Mouse (Mus musculus) hindbrain, embryonic 12.5 days (tissue): Measurements from ENCODE around the gene Chrd. TPM values are rescaled to one million over a fixed set of nuclear protein-coding genes. Genes with fewer than 3 reads are reported as not detected.

Experiments
- ATAC-seq: fragments of 200-750 bp; cut with Nextera tagmentation; 2 replicates; pipeline ENCODE4 v1.8.0; 2017; ENCODE audit warnings: moderate TSS enrichment; ENCODE audit not compliant: low FRiP score
- H3K27ac ChIP-seq: fragments of 300-500 bp; sonication (generic); 2 replicates; pipeline ENCODE4 v1.5.1; 2016; ENCODE audit warnings: mild to moderate bottlenecking
- H3K27me3 ChIP-seq: fragments of 300-500 bp; sonication (generic); 2 replicates; pipeline ENCODE4 v1.6.1; 2016; ENCODE audit warnings: mild to moderate bottlenecking
- H3K36me3 ChIP-seq: fragments of 300-500 bp; sonication (generic); 2 replicates; pipeline ENCODE4 v1.6.1; 2016; ENCODE audit warnings: mild to moderate bottlenecking
- H3K4me1 ChIP-seq: fragments of 300-500 bp; sonication (generic); 2 replicates; pipeline ENCODE4 v1.6.1; 2016
- H3K4me2 ChIP-seq: fragments of 300-500 bp; sonication (generic); replicated peaks from 2 replicates; pipeline ENCODE4 v1.6.1; 2016; ENCODE audit warnings: mild to moderate bottlenecking
- H3K4me3 ChIP-seq: fragments of 300-500 bp; sonication (generic); 2 replicates; pipeline ENCODE4 v1.5.1; 2016; ENCODE audit warnings: mild to moderate bottlenecking
- H3K9ac ChIP-seq: fragments of 300-500 bp; sonication (generic); 2 replicates; pipeline ENCODE4 v1.6.1; 2016; ENCODE audit warnings: mild to moderate bottlenecking, moderate library complexity
- H3K9me3 ChIP-seq: fragments of 300-500 bp; sonication (generic); replicated peaks from 2 replicates; pipeline ENCODE4 v1.6.1; 2016; ENCODE audit warnings: mild to moderate bottlenecking
- WGBS: fragments of 180-500 bp; shearing (Covaris S2); methylation state at CpG from one replicate; pipeline ENCODE4 v1.1.7; 2016; 5-methylcytosine and 5-hydroxymethylcytosine counted together
- polyA plus RNA-seq: library from polyadenylated mRNA; unstranded; fragments of >200 nt; fragmentation: Nextera tagmentation; extraction: Ambion mirVana; gene quantifications from 2 replicates; pipeline ENCODE4 v1.2.1, GENCODE M21; 2016

Chrd gene
- 6.0 and 6.4 TPM in 2 replicates for polyA plus RNA-seq

DNA sequence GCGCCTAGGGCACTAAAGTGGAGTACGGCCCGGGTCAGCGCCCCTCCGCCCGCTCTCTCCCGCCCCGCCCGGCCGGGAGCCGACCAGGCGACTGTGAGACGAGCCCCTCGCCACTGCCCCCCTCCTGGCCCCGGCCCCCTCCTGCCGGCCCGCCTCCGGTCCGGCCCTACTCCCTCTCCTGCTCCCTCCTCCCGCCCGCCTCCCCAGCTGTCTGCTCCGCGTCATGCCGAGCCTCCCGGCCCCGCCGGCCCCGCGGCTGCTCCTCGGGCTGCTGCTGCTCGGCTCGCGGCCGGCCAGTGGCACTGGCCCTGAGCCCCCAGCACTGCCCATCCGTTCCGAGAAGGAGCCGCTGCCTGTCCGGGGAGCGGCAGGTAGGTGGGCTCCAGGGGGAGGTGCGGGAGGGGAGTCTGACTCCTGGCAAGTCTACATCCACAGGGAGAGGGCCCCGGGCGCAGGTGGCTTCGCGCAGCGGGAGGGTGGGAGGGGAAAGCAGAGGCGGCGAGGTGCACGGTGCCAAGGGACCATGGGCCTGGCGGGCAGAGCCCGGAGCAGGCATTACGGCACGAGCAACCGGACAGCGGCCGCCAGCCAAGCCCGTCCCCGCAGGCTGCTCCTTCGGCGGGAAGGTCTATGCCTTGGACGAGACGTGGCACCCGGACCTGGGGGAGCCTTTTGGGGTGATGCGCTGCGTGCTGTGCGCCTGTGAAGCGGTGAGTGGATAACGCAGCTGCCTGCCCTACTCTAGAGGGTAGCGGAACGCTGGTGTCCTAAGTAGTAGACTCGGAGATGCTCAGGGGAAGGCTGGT is at the start of gene Chrd:
Gene Chrd (plus strand): TSS at position 203 of the 806 bp plus-strand sequence.
- Histone ChIP-seq H3K27me3 (peaks cover 39% of the 10 kb centered on the region), H3K4me3 (peak within 1 kb of the TSS; percentile 56)
- WGBS, result under 1% methylated on average over 53 of the region's 70 CpGs

DNA sequence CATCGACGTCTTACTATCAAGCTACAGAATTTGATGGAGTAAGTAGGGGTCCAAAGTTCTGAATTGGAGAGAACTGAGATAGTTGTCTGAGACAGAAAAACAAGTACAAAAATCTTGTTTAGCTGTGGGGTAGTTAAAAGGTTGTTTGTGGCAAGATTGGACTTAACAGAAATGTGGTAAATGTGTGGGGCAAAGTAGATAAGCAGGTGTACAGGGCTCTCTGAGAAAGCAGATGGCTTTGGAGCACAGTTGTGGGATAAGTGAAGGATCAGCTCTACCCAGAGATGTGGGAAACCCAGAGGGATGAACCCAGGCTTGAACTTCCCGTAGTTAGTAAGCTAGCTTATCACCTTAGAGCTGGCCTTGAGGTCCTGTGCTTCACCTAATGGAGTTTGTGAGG is 42.2 kb upstream of the Chrd start:
- Histone ChIP-seq H3K4me2 (no peak overlapping the region), H3K27ac (no peak overlapping the region), H3K36me3 (peaks cover 60% of the 10 kb centered on the region), H3K27me3 (no peaks in the 10 kb centered on the region), H3K9ac (no peak overlapping the region), H3K4me1 (peaks cover 31% of the 10 kb centered on the region), H3K9me3 (no peaks in the 10 kb centered on the region), H3K4me3 (no peak overlapping the region)
- ATAC-seq, result no peak
- WGBS, result 93% methylated on average over 3 of the region's 3 CpGs

More for the DNA sequence above, at the start of gene Chrd:
- 0 out of 2 replicates have a peak, but pooled peaks cover 9% of the 10 kb centered on the region for H3K36me3 ChIP-seq
- H3K4me1 ChIP-seq, result peaks cover 17% of the 10 kb centered on the region
- H3K9me3 ChIP-seq, result no peaks in the 10 kb centered on the region
- peak within 1 kb of the TSS; percentile 80 for H3K27ac ChIP-seq
- ATAC-seq, result peak; percentile 76
- H3K9ac ChIP-seq, result peak within 1 kb of the TSS; percentile 74
- H3K4me2 ChIP-seq, result peak within 1 kb of the TSS; percentile 98

DNA sequence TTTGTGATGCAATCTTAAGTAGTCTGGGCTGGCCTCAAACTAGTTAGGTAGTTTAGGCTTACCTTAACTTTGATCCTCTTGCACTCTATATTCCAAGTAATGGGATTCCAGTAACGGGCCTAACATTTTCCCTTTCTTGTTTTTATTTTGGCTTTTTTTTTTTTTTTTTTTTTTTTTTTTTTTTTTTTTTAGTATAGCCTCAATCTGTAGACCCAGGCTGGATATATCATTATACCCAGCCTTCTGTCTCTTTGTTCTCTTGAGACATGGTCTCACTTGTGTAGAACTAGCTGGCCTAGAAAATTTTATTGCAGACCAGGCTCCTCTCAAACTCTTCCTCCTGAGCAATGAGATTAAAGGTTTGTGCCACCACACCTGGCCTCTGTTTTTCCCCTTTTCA is 41.3 kb upstream of the Chrd start:
- Histone ChIP-seq H3K4me2 (no peak overlapping the region), H3K27me3 (no peaks in the 10 kb centered on the region), H3K4me3 (no peak overlapping the region), H3K9me3 (no peaks in the 10 kb centered on the region), H3K36me3 (peaks cover 52% of the 10 kb centered on the region), H3K9ac (no peak overlapping the region), H3K4me1 (peaks cover 39% of the 10 kb centered on the region), H3K27ac (no peak overlapping the region)
- no peak for ATAC-seq
- 81% methylated on average over 1 of the region's 1 CpGs for WGBS

DNA sequence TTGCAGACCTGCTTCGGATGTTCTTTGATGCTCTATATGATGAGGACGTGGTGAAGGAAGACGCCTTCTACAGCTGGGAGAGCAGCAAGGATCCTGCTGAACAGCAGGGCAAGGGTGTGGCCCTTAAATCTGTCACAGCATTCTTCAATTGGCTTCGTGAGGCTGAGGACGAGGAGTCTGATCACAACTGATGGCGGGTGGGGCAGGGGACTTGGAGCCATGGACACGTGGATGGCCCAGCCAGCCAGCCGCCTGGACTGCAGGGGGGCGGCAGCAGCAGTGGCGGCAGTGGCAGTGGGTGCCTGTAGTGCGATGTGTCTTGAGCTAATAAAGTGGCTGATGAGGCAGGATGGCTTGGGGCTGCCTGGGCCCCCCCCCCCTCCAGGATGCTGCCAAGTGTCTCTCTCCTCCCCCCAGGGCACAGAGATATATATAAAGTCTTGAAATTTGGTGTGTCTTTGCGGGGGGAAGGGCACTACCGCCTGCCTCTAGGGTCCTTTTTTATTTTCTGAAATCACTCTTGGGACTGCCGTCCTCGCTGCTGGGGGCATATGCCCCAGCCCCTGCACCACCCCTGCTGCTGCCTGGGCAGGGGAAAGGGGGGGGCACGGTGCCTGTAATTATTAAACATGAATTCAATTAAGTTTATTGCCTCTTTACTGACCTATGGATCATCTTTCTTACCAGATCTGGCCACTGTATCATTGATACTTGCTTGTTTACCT is 40.5 kb upstream of the Chrd start:
- H3K9me3 ChIP-seq, result no peaks in the 10 kb centered on the region
- peaks cover 42% of the 10 kb centered on the region for H3K4me1 ChIP-seq
- no peaks in the 10 kb centered on the region for H3K27me3 ChIP-seq
- 0 out of 2 replicates have a peak, but pooled peaks have one; percentile 0 for ATAC-seq
- WGBS, result 35% methylated on average over 16 of the region's 16 CpGs
- H3K4me2 ChIP-seq, result peak overlapping the region; percentile 77
- H3K27ac ChIP-seq, result peak overlapping the region; percentile 94
- peak overlapping the region; percentile 61; the same call in 1 of the 2 replicates for H3K4me3 ChIP-seq
- peaks cover 44% of the 10 kb centered on the region for H3K36me3 ChIP-seq
- 0 out of 2 replicates have a peak overlapping the region, but pooled peaks have one; percentile 25 for H3K9ac ChIP-seq

DNA sequence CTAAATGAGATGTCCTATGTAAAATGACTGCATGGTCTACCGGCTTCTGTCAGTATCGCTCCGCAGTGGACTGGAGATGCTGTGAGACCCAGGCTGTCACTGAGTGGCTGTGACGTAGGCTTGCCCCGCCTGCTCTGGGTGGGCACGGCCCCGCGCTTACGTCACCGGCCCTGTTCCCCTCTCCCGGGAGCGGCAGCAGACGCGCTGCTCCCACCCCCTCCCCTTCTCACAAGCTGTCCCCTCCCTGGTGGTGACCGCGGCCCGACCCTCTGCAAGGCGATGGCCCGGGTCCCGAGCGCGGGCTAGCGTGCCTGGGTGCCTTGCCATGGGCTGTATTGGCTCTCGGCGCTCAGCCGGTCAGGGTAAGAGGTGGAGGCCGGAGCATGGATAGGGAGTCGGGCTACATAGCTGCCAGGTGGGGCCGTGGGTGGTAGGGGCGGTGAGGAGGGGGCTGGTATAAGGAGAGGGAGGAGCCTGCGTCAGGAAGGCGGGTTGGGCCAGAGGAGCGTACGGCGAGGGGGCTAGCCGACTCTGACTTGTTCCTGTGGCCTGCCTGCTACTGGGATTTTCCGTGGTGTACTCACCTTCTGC is 39.7 kb upstream of the Chrd start, which contains the start of gene Fam131a:
Gene Fam131a (plus strand): TSS at position 131 of the 591 bp plus-strand sequence.
- WGBS, result under 1% methylated on average over 36 of the region's 37 CpGs
- Histone ChIP-seq H3K4me3 (peak within 1 kb of the TSS; percentile 61), H3K4me1 (peaks cover 42% of the 10 kb centered on the region), H3K27me3 (no peaks in the 10 kb centered on the region), H3K27ac (peak within 1 kb of the TSS; percentile 94), H3K9ac (peak within 1 kb of the TSS; percentile 67), H3K4me2 (peak within 1 kb of the TSS; percentile 77), H3K36me3 (peaks cover 37% of the 10 kb centered on the region), H3K9me3 (no peaks in the 10 kb centered on the region)
- peak; percentile 95 for ATAC-seq

DNA sequence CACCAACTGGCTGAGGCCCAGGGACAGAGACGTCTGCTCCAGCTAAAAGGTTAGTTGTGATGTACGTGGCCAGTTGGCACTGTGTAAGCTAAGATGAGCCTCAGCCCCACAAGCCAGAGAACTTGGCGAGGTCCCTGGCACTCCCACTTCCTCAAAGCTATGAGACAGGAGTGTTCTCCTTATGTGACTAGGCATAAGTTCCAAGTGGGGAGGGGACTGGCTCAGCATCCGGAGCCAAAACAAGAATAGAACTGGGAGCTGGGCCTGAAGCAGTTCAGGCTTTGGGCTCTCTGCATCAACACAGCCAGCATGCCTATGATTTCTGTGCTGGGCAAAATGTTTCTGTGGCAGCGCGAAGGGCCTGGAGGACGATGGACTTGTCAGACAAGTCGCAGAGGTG is 38.1 kb upstream of the Chrd start:
- Histone ChIP-seq H3K9ac (no peak overlapping the region), H3K4me3 (no peak overlapping the region), H3K36me3 (peaks cover 30% of the 10 kb centered on the region), H3K27ac (no peak overlapping the region), H3K4me2 (0 out of 2 replicates have a peak overlapping the region, but pooled peaks have one; percentile 74), H3K4me1 (peaks cover 42% of the 10 kb centered on the region), H3K9me3 (no peaks in the 10 kb centered on the region), H3K27me3 (no peaks in the 10 kb centered on the region)
- 66% methylated on average over 8 of the region's 8 CpGs for WGBS
- no peak for ATAC-seq

DNA sequence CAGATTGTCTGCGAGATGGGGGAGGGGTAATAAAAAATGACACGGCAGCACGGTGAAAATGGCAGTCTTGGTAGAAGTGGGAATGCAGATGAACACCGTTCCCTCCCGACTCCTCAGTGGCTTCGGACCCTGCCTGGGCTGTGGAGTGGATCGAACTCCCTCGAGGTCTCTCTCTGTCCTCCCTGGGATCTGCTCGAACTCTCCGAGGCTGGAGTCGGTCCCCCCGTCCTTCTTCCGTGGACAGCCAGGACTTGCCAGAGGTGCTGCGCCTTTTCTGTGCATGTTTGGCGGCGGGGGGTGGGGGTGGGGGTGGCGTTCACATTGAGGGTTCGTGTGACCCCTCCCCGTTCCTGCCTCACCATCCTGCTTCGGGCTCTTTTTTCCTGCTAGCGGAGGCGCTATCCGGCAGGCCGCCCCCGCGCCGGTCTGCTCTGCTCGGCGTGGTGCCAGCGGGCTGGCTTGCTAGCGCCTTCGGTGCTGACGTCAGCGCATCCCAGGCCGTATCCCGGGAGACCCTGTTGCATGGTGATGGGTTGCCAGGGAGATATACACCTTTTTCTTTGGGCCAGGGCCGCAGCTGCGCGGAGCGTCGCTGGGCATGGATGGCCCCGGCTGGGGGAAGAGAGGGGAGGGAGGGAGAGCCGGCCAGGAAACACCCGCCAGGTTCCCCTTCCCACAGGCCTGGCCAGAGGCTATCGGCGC is 37.2 kb upstream of the Chrd start:
- peaks cover 27% of the 10 kb centered on the region for H3K36me3 ChIP-seq
- H3K27me3 ChIP-seq, result no peaks in the 10 kb centered on the region
- H3K4me2 ChIP-seq, result peak overlapping the region; percentile 74
- H3K9me3 ChIP-seq, result no peaks in the 10 kb centered on the region
- H3K4me1 ChIP-seq, result peaks cover 47% of the 10 kb centered on the region
- H3K27ac ChIP-seq, result peak overlapping the region; percentile 78
- peak; percentile 79 for ATAC-seq
- H3K4me3 ChIP-seq, result peak overlapping the region; percentile 39
- WGBS, result under 1% methylated on average over 46 of the region's 46 CpGs
- H3K9ac ChIP-seq, result peak overlapping the region; percentile 68

DNA sequence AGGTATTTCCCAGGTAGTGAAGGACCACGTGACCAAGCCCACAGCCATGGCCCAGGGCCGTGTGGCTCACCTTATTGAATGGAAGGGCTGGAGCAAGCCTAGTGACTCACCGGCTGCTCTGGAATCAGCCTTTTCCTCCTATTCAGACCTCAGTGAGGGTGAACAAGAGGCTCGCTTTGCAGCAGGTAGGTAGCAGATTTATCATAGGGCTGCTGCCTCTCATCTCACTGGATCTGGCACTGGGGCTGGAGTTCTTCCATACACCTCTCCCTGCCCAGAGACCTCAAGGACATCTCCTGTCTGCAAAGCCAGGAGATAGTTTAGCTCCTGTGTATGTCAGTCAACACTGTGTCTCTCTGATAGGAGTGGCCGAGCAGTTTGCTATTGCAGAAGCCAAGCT is 33.7 kb upstream of the Chrd start:
- WGBS, result 83% methylated on average over 5 of the region's 5 CpGs
- Histone ChIP-seq H3K9me3 (no peaks in the 10 kb centered on the region), H3K9ac (no peak overlapping the region), H3K4me1 (peaks cover 51% of the 10 kb centered on the region), H3K27me3 (no peaks in the 10 kb centered on the region), H3K4me2 (no peak overlapping the region), H3K4me3 (no peak overlapping the region), H3K36me3 (peaks cover 22% of the 10 kb centered on the region), H3K27ac (no peak overlapping the region)
- ATAC-seq, result no peak

DNA sequence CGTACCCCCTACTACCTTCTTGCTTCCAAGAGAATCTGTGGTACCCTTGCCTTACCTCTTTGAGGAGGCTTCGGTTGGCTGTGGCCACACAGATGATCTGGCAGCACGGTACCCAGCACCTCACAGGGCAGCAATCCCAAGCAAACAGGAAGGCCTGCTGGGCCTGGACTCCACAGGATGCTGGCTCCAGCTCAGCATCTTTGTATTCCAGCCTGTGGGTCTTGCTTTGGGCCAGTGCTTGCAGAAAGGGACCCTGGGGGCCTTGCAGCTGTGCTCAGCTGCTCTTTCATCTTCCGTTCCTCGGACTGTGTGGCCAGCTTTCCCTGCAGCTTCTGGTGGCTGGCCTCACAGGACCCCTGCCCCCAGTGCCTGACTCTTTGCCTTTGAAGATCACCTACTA is 32.9 kb upstream of the Chrd start:
- H3K36me3 ChIP-seq, result peaks cover 27% of the 10 kb centered on the region

DNA sequence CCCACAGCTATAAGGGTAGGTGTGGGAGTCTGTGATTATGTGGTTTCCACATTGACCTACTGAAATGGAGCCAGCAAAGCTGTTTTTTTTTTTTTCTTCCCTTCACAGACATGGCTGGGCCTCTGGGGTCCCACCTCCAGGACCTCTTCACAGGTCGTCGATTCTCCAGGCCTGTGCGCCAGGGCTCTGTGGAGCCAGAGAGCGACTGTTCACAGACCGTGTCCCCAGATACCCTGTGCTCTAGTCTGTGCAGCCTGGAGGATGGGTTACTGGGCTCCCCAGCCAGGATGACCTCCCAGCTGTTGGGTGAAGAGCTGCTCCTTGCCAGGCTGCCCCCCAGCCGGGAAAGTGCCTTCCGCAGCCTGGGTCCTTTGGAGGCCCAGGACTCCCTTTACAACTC is 31.6 kb upstream of the Chrd start:
- 0 out of 2 replicates have a peak, but pooled peaks have one; percentile 18 for ATAC-seq
- Histone ChIP-seq H3K4me1 (peaks cover 32% of the 10 kb centered on the region), H3K4me2 (peak overlapping the region; percentile 16; the same call in 1 of the 2 replicates), H3K27ac (peak overlapping the region; percentile 84), H3K9me3 (no peaks in the 10 kb centered on the region), H3K36me3 (peaks cover 35% of the 10 kb centered on the region), H3K9ac (peak overlapping the region; percentile 27; the same call in 1 of the 2 replicates), H3K4me3 (no peak overlapping the region), H3K27me3 (no peaks in the 10 kb centered on the region)
- WGBS, result 42% methylated on average over 7 of the region's 7 CpGs

More for the DNA sequence above, 32.9 kb upstream of the Chrd start:
- ATAC-seq, result no peak
- Histone ChIP-seq H3K9me3 (no peaks in the 10 kb centered on the region), H3K4me1 (peaks cover 45% of the 10 kb centered on the region), H3K27ac (peak overlapping the region; percentile 12; the same call in 1 of the 2 replicates), H3K4me3 (no peak overlapping the region), H3K27me3 (no peaks in the 10 kb centered on the region), H3K9ac (no peak overlapping the region), H3K4me2 (no peak overlapping the region)
- WGBS, result 39% methylated on average over 5 of the region's 5 CpGs

DNA sequence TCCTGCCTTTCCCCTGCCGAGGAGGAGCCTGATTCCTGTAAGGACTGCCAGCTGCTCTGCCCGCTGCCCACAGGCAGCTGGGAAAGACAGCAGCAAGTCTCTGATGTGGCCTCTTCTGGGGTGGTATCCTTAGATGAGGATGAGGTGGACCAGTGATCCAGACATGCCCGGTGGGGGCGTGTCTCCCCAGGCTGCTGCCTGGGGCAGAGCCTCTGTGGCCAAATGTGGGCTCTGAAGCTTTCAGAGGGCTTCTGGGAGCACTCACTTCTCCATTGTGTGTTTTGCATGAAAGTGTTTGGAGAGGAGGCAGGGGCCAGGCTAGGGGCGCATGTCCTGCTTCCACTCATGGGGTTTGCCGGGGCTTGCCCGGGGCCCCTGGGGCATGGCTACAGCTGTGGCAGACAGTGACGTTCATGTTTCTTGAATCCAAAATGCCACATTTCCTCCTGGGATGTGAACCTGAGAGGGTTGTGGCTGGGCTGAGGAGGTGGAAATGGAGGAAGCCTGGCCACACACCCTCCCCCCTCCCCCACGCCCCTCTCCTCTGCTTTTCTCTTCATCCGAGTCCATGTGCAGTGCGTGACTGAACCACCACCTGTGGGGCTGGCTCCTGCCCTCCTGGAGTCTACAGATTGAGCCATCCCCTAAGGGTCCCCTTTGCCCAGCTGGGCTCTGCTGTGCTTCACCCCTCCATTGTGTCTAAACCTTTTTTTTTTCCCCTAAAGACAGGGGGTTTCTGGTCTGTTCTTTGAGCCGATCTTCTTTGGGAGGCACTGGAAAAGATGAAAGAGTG is 31.0 kb upstream of the Chrd start:
- H3K36me3 ChIP-seq, result peaks cover 41% of the 10 kb centered on the region
- H3K27me3 ChIP-seq, result no peaks in the 10 kb centered on the region
- no peaks in the 10 kb centered on the region for H3K9me3 ChIP-seq
- H3K4me1 ChIP-seq, result peaks cover 27% of the 10 kb centered on the region
- ATAC-seq, result peak; percentile 49
- no peak overlapping the region for H3K4me3 ChIP-seq
- H3K27ac ChIP-seq, result peak overlapping the region; percentile 84
- peak overlapping the region; percentile 27; the same call in 1 of the 2 replicates for H3K9ac ChIP-seq
- H3K4me2 ChIP-seq, result peak overlapping the region; percentile 16; the same call in 1 of the 2 replicates
- 12% methylated on average over 12 of the region's 12 CpGs for WGBS
